ENCODE assay signal across 8 mouse cellular contexts in genomic region chr5:92503856-92504618, GRCm38 (mm10). TPM values are rescaled to one million over a fixed set of nuclear protein-coding genes. Genes with fewer than 3 reads are reported as not detected.
DNase-seq lines count a peak whose midpoint lies in the region; ATAC-seq lines count a peak whose summit lies in the region.

No protein-coding gene starts in this region.

- 42% methylated on average over 7 of the region's 7 CpGs for WGBS in embryonic facial prominence, embryonic 14.5 days
- 41% methylated on average over 7 of the region's 7 CpGs for WGBS in limb, embryonic 13.5 days

- H3K36me3 ChIP-seq in embryonic facial prominence, embryonic 14.5 days (ENCODE audit: control insufficient read depth, insufficient read depth, low read length): no peaks in the 10 kb centered on the region
- H3K36me3 ChIP-seq in limb, embryonic 13.5 days: no peaks in the 10 kb centered on the region
- H3K36me3 ChIP-seq in splenic B cell, adult 2 months (ENCODE audit: control insufficient read depth, insufficient read depth, low read length, poor library complexity, severe bottlenecking): no peaks in the 10 kb centered on the region

- no peaks in the 10 kb centered on the region for H3K9me3 ChIP-seq in embryonic facial prominence, embryonic 14.5 days (ENCODE audit: control insufficient read depth, low read length)
- no peaks in the 10 kb centered on the region for H3K9me3 ChIP-seq in limb, embryonic 13.5 days

- peak; percentile 42 for DNase-seq in retina, embryonic 14.5 days (ENCODE audit: low spot score)
- no peak for DNase-seq in retina, postnatal 1 day
- no peak for DNase-seq in embryonic facial prominence, embryonic 14.5 days (ENCODE audit: low spot score)
- DNase-seq in splenic B cell, adult 2 months (ENCODE audit: low read depth, low spot score): peak; percentile 66
- no peak for DNase-seq in spleen, postnatal 4 days (ENCODE audit: low spot score in 2 of 2)
- no peak for DNase-seq in thymus, postnatal 10 days (ENCODE audit: low spot score in 2 of 2)
- no peak for DNase-seq in frontal cortex, postnatal 36 days (ENCODE audit: low spot score in 2 of 2)

- peak overlapping the region; percentile 92 for H3K4me3 ChIP-seq in embryonic facial prominence, embryonic 14.5 days (ENCODE audit: low read depth, low read length)
- H3K4me3 ChIP-seq in limb, embryonic 13.5 days: peak overlapping the region; percentile 87

- H3K27me3 ChIP-seq in embryonic facial prominence, embryonic 14.5 days (replicated peaks; ENCODE audit: control insufficient read depth, insufficient read depth, low read length): no peaks in the 10 kb centered on the region
- H3K27me3 ChIP-seq in limb, embryonic 13.5 days: no peaks in the 10 kb centered on the region
- H3K27me3 ChIP-seq in splenic B cell, adult 2 months (ENCODE audit: control insufficient read depth, insufficient read depth, low read length, poor library complexity, severe bottlenecking): no peaks in the 10 kb centered on the region

- H3K9ac ChIP-seq in embryonic facial prominence, embryonic 14.5 days (ENCODE audit: low read depth, low read length): peak overlapping the region; percentile 84; the same call in 1 of the 2 replicates
- H3K9ac ChIP-seq in limb, embryonic 13.5 days: peak overlapping the region; percentile 94

- ATAC-seq in embryonic facial prominence, embryonic 14.5 days (ENCODE audit: low read depth): no peak
- ATAC-seq in limb, embryonic 13.5 days (ENCODE audit: low FRiP score, low read depth): no peak

- H3K4me2 ChIP-seq in embryonic facial prominence, embryonic 14.5 days (ENCODE audit: low read depth, low read length): peak overlapping the region; percentile 75
- H3K4me2 ChIP-seq in limb, embryonic 13.5 days (replicated peaks): peak overlapping the region; percentile 76

- H3K4me1 ChIP-seq in embryonic facial prominence, embryonic 14.5 days (ENCODE audit: control insufficient read depth, insufficient read depth, low read length): peaks cover 12% of the 10 kb centered on the region
- peaks cover 23% of the 10 kb centered on the region for H3K4me1 ChIP-seq in limb, embryonic 13.5 days

- no peak overlapping the region for H3K27ac ChIP-seq in embryonic facial prominence, embryonic 14.5 days (replicated peaks; ENCODE audit: low read depth, low read length)
- no peak overlapping the region for H3K27ac ChIP-seq in limb, embryonic 13.5 days

RNA-seq across cellular contexts. Expression of gene Scarb2, which starts 2.6 kb away (rescaled TPM):
- 11.4 and 11.5 TPM in 2 replicates for polyA plus RNA-seq in embryonic facial prominence, embryonic 14.5 days (2014; fragmentation: Nextera tagmentation; extraction: Ambion mirVana)
- 11.5 and 12.2 TPM in 2 replicates for polyA plus RNA-seq in limb, embryonic 13.5 days (2015; fragmentation: Nextera tagmentation; extraction: Ambion mirVana)

RNA-seq across cellular contexts. Expression of gene Fam47e, which starts 50.8 kb away (rescaled TPM):
- 0.71 and 2.3 TPM in 2 replicates for polyA plus RNA-seq in embryonic facial prominence, embryonic 14.5 days (2014; fragmentation: Nextera tagmentation; extraction: Ambion mirVana)
- not detected in 2 replicates for polyA plus RNA-seq in limb, embryonic 13.5 days (2015; fragmentation: Nextera tagmentation; extraction: Ambion mirVana)

Comparison
In these comparisons a context has a peak if more than half of its experiments do, and no peak if none do; other contexts are left out.
1. DNase-seq: peak in retina, embryonic 14.5 days (single experiment) and splenic B cell, adult 2 months (single experiment); none in retina, postnatal 1 day (single experiment), embryonic facial prominence, embryonic 14.5 days (single experiment), spleen, postnatal 4 days (0 of 2), thymus, postnatal 10 days (0 of 2) and frontal cortex, postnatal 36 days (0 of 2).